Mouse (Mus musculus): ENCODE results near the gene Zfp62. TPM values are rescaled to one million over a fixed set of nuclear protein-coding genes. Genes with fewer than 3 reads are reported as not detected.
A peak's percentile ranks its signal among the peaks of the same experiment; 100 is the strongest.

Zfp62 gene
- polyA plus RNA-seq, 1 experiment from 2014 or later: 30.0 TPM

DNA sequence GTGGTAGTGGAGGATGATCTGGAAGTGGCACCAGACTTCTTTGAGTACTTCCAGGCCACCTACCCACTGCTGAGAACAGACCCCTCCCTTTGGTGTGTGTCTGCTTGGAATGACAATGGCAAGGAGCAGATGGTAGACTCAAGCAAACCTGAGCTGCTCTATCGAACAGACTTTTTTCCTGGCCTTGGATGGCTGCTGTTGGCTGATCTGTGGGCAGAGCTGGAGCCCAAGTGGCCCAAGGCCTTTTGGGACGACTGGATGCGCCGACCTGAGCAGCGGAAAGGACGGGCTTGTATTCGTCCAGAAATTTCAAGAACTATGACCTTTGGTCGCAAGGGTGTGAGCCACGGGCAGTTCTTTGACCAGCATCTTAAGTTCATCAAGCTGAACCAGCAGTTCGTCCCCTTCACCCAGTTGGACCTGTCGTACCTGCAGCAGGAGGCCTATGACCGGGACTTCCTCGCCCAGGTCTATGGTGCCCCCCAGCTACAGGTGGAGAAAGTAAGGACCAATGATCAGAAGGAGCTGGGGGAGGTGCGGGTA, 58.3 kb downstream of the Zfp62 start:
- peaks cover 26% of the 10 kb centered on the region for H3K36me3 ChIP-seq (ENCODE audit: control insufficient read depth, insufficient read depth)

DNA sequence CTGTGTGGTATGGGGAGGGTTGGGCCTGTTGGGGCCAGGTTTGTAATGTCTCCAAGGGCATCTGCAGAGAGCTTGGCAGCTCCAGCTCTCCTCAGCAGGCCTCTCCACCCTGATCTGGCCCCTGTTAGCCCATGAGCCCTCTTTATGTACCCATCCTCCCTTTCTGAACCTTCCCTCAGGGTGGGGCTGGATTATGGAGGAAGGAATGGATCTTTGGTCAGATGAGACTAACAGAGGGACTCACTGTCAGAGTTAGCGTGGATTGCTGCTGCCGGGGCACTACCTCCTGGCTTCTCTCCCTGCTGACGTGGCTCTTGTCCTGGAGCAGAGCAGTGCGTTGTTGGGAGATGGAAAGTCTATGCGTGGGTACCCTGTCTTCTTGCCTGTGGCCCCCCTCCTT, 59.2 kb downstream of the Zfp62 start:
- no peak for ATAC-seq (replicated peaks; ENCODE audit: extremely low read depth, insufficient read depth, low FRiP score)
- Histone ChIP-seq H3K9me3 (replicated peaks; ENCODE audit: control insufficient read depth, low read length) (no peaks in the 10 kb centered on the region), H3K4me1 (ENCODE audit: control insufficient read depth, insufficient read depth, low read length) (peaks cover 20% of the 10 kb centered on the region), H3K4me3 (ENCODE audit: low read length) (no peak overlapping the region), H3K27me3 (ENCODE audit: control insufficient read depth, insufficient read depth, low read length) (no peaks in the 10 kb centered on the region), H3K27ac (ENCODE audit: low read length) (no peak overlapping the region), H3K36me3 (ENCODE audit: control insufficient read depth, insufficient read depth) (peaks cover 22% of the 10 kb centered on the region), H3K4me2 (ENCODE audit: low read depth, low read length) (no peak overlapping the region), H3K9ac (ENCODE audit: low read length) (no peak overlapping the region)
- WGBS: 92% methylated on average over 5 of the region's 5 CpGs

More for the DNA sequence above, 58.3 kb downstream of the Zfp62 start:
- 0 out of 2 replicates have a peak, but pooled peaks have one; percentile 21 for ATAC-seq (replicated peaks; ENCODE audit: extremely low read depth, insufficient read depth, low FRiP score)
- Histone ChIP-seq H3K27me3 (ENCODE audit: control insufficient read depth, insufficient read depth, low read length) (no peaks in the 10 kb centered on the region), H3K4me2 (ENCODE audit: low read depth, low read length) (no peak overlapping the region), H3K9me3 (replicated peaks; ENCODE audit: control insufficient read depth, low read length) (no peaks in the 10 kb centered on the region), H3K4me1 (ENCODE audit: control insufficient read depth, insufficient read depth, low read length) (peaks cover 13% of the 10 kb centered on the region), H3K9ac (ENCODE audit: low read length) (no peak overlapping the region), H3K4me3 (ENCODE audit: low read length) (no peak overlapping the region), H3K27ac (ENCODE audit: low read length) (no peak overlapping the region)
- WGBS: 94% methylated on average over 14 of the region's 14 CpGs

DNA sequence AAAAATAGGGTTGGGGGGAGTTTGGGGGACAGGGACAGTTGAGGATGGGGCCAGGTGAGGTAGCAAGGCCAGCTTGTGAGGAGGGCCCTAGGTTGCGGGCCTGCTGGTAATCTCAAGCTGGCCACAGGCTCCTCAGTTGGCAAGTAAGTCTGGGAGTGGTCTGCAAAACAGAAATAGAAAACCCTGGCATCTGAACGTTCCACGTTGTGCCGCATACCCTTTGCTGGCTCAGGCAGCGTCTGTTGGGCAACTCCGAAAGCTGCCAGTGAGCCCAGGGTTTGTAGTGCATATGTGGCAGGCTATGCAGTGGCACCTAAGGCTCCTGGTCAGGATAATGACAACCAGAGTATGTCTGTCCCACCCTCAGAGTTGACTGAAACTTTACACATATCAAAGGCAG, 60.1 kb downstream of the Zfp62 start:
- ATAC-seq (replicated peaks; ENCODE audit: extremely low read depth, insufficient read depth, low FRiP score): no peak
- Histone ChIP-seq H3K4me3 (ENCODE audit: low read length) (no peak overlapping the region), H3K9me3 (replicated peaks; ENCODE audit: control insufficient read depth, low read length) (no peaks in the 10 kb centered on the region), H3K4me2 (ENCODE audit: low read depth, low read length) (no peak overlapping the region), H3K36me3 (ENCODE audit: control insufficient read depth, insufficient read depth) (peaks cover 22% of the 10 kb centered on the region), H3K27ac (ENCODE audit: low read length) (no peak overlapping the region), H3K4me1 (ENCODE audit: control insufficient read depth, insufficient read depth, low read length) (peaks cover 27% of the 10 kb centered on the region), H3K27me3 (ENCODE audit: control insufficient read depth, insufficient read depth, low read length) (no peaks in the 10 kb centered on the region), H3K9ac (ENCODE audit: low read length) (no peak overlapping the region)
- 82% methylated on average over 6 of the region's 6 CpGs for WGBS

DNA sequence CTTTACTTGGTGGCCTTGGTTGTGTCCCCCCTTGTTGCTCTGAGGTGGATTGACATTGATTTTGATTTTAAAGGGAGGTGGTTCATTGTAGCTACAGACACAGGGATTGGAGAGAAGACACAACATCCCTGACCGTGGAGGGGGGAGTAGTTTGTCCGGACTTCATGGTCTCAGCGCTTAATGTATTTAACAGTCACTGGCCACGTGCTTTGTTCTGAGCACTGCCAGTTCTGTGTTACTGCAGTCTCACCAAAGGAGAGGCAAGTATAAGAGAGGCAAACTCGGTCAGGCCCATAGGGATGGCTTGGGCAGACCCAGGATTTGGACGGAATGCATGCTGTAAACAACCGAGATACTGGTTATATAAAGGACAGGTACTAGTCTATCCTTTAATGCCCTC, 61.0 kb downstream of the Zfp62 start:
- Histone ChIP-seq H3K9ac (ENCODE audit: low read length) (no peak overlapping the region), H3K4me3 (ENCODE audit: low read length) (no peak overlapping the region), H3K27me3 (ENCODE audit: control insufficient read depth, insufficient read depth, low read length) (no peaks in the 10 kb centered on the region), H3K9me3 (replicated peaks; ENCODE audit: control insufficient read depth, low read length) (no peaks in the 10 kb centered on the region), H3K4me2 (ENCODE audit: low read depth, low read length) (no peak overlapping the region), H3K4me1 (ENCODE audit: control insufficient read depth, insufficient read depth, low read length) (peaks cover 27% of the 10 kb centered on the region), H3K36me3 (ENCODE audit: control insufficient read depth, insufficient read depth) (peaks cover 22% of the 10 kb centered on the region), H3K27ac (ENCODE audit: low read length) (no peak overlapping the region)
- ATAC-seq (replicated peaks; ENCODE audit: extremely low read depth, insufficient read depth, low FRiP score): no peak
- WGBS: 86% methylated on average over 7 of the region's 7 CpGs

DNA sequence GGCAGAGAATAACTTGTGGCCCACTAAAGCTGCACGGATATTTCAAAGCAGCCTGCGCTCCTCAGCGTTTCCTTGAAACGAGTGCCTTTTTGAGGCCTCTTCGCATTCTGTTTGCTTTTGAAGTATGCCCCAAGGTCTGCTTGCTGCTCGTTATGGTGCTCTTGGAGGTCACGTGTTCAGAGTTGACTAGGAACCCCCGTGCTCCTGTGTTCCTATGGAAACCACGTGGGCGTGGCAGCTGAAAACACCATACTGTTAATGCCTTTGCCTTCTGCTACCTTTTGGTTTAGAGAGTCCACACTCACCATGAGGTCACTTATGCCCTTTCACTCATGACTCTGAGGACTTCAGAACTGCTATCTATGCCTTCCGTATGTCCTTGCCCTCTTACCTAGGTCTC, 61.5 kb downstream of the Zfp62 start:
- WGBS: 77% methylated on average over 11 of the region's 11 CpGs
- Histone ChIP-seq H3K27ac (ENCODE audit: low read length) (no peak overlapping the region), H3K27me3 (ENCODE audit: control insufficient read depth, insufficient read depth, low read length) (no peaks in the 10 kb centered on the region), H3K36me3 (ENCODE audit: control insufficient read depth, insufficient read depth) (peaks cover 22% of the 10 kb centered on the region), H3K9ac (ENCODE audit: low read length) (no peak overlapping the region), H3K9me3 (replicated peaks; ENCODE audit: control insufficient read depth, low read length) (no peaks in the 10 kb centered on the region), H3K4me1 (ENCODE audit: control insufficient read depth, insufficient read depth, low read length) (peaks cover 27% of the 10 kb centered on the region), H3K4me3 (ENCODE audit: low read length) (no peak overlapping the region), H3K4me2 (ENCODE audit: low read depth, low read length) (no peak overlapping the region)
- ATAC-seq (replicated peaks; ENCODE audit: extremely low read depth, insufficient read depth, low FRiP score): no peak

DNA sequence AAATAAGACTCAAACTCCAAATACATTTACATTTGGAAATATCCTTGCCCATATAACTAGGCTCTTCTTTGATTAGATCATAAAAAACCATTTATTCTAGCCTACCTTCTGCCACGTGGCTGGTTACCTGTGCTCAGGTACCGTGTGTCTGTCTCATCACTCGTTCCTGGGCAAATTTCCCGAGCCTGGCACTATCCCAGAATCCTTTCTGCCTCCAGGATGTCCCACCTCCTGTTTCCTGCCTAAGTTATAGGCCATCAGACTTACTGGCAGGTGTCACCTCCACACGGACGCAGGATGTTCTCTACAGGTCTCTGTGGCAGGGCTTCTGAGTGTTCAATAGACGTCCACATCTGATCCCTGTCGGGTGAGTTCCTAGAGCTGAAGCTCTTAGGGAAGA, 62.0 kb downstream of the Zfp62 start:
- no peak overlapping the region for H3K9ac ChIP-seq (ENCODE audit: low read length)
- no peaks in the 10 kb centered on the region for H3K27me3 ChIP-seq (ENCODE audit: control insufficient read depth, insufficient read depth, low read length)
- H3K9me3 ChIP-seq (replicated peaks; ENCODE audit: control insufficient read depth, low read length): no peaks in the 10 kb centered on the region
- H3K4me3 ChIP-seq (ENCODE audit: low read length): no peak overlapping the region
- no peak for ATAC-seq (replicated peaks; ENCODE audit: extremely low read depth, insufficient read depth, low FRiP score)
- H3K36me3 ChIP-seq (ENCODE audit: control insufficient read depth, insufficient read depth): peaks cover 22% of the 10 kb centered on the region
- whole genome bisulfite sequencing: 88% methylated on average over 8 of the region's 8 CpGs
- peaks cover 27% of the 10 kb centered on the region for H3K4me1 ChIP-seq (ENCODE audit: control insufficient read depth, insufficient read depth, low read length)
- no peak overlapping the region for H3K4me2 ChIP-seq (ENCODE audit: low read depth, low read length)
- H3K27ac ChIP-seq (ENCODE audit: low read length): no peak overlapping the region

DNA sequence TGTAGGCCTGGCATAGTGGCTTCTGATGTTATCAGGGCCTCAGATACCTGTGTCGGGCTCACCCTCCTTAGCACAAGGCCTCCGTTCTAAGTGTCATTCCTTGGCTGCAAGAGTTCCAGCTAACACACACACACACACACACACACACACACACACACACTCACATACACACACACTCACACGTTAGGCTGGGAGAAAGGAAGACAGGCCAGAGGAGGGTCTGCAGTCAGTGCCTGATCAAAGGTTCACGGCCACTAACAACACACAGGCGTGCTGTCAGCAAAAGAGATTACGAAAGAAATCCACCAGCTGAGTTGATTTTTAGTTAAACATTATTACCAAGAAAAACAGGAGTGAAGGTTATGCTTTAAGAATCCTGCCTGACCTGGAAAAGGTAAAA, 63.6 kb downstream of the Zfp62 start:
- H3K36me3 ChIP-seq (ENCODE audit: control insufficient read depth, insufficient read depth): peaks cover 10% of the 10 kb centered on the region
- no peaks in the 10 kb centered on the region for H3K27me3 ChIP-seq (ENCODE audit: control insufficient read depth, insufficient read depth, low read length)
- no peak overlapping the region for H3K4me3 ChIP-seq (ENCODE audit: low read length)
- no peak overlapping the region for H3K4me2 ChIP-seq (ENCODE audit: low read depth, low read length)
- peaks cover 17% of the 10 kb centered on the region for H3K4me1 ChIP-seq (ENCODE audit: control insufficient read depth, insufficient read depth, low read length)
- no peaks in the 10 kb centered on the region for H3K9me3 ChIP-seq (replicated peaks; ENCODE audit: control insufficient read depth, low read length)
- H3K9ac ChIP-seq (ENCODE audit: low read length): no peak overlapping the region
- WGBS: 43% methylated on average over 6 of the region's 6 CpGs
- peak overlapping the region; percentile 38 for H3K27ac ChIP-seq (ENCODE audit: low read length)
- no peak for ATAC-seq (replicated peaks; ENCODE audit: extremely low read depth, insufficient read depth, low FRiP score)

DNA sequence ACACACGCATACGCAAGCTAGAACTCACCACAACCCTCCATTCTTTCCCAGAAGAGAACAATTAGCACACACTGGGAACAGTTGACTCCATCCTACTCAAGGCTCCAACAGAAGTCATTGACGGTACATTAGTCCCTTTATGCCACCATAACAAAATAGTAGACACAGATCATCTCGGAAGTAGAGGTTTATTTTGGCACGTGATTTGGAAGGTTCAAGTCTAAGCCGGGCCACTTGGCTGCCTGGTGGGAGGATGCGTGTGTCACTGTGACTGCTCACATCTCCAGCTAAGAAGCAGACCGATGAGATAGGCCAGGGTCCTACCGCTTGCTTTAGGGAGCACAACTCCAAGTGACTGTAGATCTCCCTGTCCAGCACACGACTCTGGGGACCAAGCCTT, 64.2 kb downstream of the Zfp62 start:
- no peaks in the 10 kb centered on the region for H3K9me3 ChIP-seq (replicated peaks; ENCODE audit: control insufficient read depth, low read length)
- H3K36me3 ChIP-seq (ENCODE audit: control insufficient read depth, insufficient read depth): peaks cover 4% of the 10 kb centered on the region
- 65% methylated on average over 10 of the region's 10 CpGs for WGBS
- no peak overlapping the region for H3K4me2 ChIP-seq (ENCODE audit: low read depth, low read length)
- peak; percentile 64 for ATAC-seq (replicated peaks; ENCODE audit: extremely low read depth, insufficient read depth, low FRiP score)
- H3K9ac ChIP-seq (ENCODE audit: low read length): no peak overlapping the region
- no peak overlapping the region for H3K4me3 ChIP-seq (ENCODE audit: low read length)
- H3K27ac ChIP-seq (ENCODE audit: low read length): peak overlapping the region; percentile 38
- no peaks in the 10 kb centered on the region for H3K27me3 ChIP-seq (ENCODE audit: control insufficient read depth, insufficient read depth, low read length)
- peaks cover 17% of the 10 kb centered on the region for H3K4me1 ChIP-seq (ENCODE audit: control insufficient read depth, insufficient read depth, low read length)

DNA sequence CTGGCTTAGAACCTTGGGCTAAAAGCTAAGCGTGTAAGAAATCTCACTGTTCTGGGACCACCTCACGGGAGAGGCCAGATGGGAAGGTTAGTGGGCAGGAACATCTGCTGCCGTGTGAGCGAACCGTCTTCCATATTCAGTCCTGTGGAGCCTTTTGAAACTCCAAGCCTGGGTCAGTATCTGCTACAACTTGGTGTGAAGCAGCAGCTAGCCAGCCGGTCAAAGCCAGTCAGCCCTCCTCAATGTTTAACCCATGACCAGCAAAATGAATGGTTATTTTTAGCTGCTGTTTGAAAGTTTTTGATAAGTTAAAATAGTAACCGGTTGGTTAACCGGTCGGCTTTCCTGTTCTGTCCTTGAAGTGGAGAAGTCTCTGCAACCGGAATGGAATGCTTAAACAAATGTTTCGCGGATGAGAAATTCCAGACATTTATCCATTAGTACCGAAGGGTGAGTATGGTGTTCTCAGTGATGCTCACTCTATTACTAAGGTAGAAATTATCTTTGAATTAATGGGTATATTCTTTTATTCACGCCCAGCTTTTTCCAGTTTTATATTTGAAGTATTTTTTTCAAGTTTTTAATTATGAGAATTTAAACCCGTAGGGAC, 65.0 kb downstream of the Zfp62 start:
- 47% methylated on average over 15 of the region's 15 CpGs for WGBS

More for the DNA sequence above, 65.0 kb downstream of the Zfp62 start:
- no peak overlapping the region for H3K4me3 ChIP-seq (ENCODE audit: low read length)
- peaks cover 17% of the 10 kb centered on the region for H3K4me1 ChIP-seq (ENCODE audit: control insufficient read depth, insufficient read depth, low read length)
- peak overlapping the region; percentile 20 for H3K4me2 ChIP-seq (ENCODE audit: low read depth, low read length)
- peak; percentile 28; the same call in 1 of the 2 replicates for ATAC-seq (replicated peaks; ENCODE audit: extremely low read depth, insufficient read depth, low FRiP score)
- peak overlapping the region; percentile 77 for H3K27ac ChIP-seq (ENCODE audit: low read length)
- no peak overlapping the region for H3K9ac ChIP-seq (ENCODE audit: low read length)
- H3K36me3 ChIP-seq (ENCODE audit: control insufficient read depth, insufficient read depth): peaks cover 2% of the 10 kb centered on the region; the same call in 1 of the 2 replicates
- no peaks in the 10 kb centered on the region for H3K9me3 ChIP-seq (replicated peaks; ENCODE audit: control insufficient read depth, low read length)
- no peaks in the 10 kb centered on the region for H3K27me3 ChIP-seq (ENCODE audit: control insufficient read depth, insufficient read depth, low read length)

Data from heart, embryonic 16.5 days (tissue).